Mouse (Mus musculus) ES-E14 (cell line): Measurements from ENCODE around the gene Avpr1a. TPM values are rescaled to one million over a fixed set of nuclear protein-coding genes. Genes with fewer than 3 reads are reported as not detected.

Source experiments
- DNase-seq: peaks from one replicate; pipeline ENCODE4 v3.0.0-alpha.2; 2013; ENCODE audit warnings: low read depth, low spot score
- H3K27ac ChIP-seq: 2 replicates; pipeline ENCODE4 v1.5.1; 2012; ENCODE audit warnings: low read depth, mild to moderate bottlenecking, low read length, moderate library complexity, mixed read lengths; ENCODE audit not compliant: poor library complexity, insufficient read depth, severe bottlenecking
- H3K36me3 ChIP-seq: 2 replicates; pipeline ENCODE4 v1.6.1; 2012; ENCODE audit warnings: mild to moderate bottlenecking, low read length, moderate library complexity, mixed read lengths; ENCODE audit not compliant: control insufficient read depth, poor library complexity, insufficient read depth, severe bottlenecking
- H3K4me1 ChIP-seq, 2 experiments: fragments of 150-350 bp in 1 of 2; sonication (generic) in 1 of 2; 2 replicates each; pipeline ENCODE4 v1.6.1; 2012; ENCODE audit warnings: low read length in 2 of 2, mild to moderate bottlenecking in 1 of 2, mixed read lengths in 1 of 2; ENCODE audit not compliant: control insufficient read depth in 2 of 2, insufficient read depth in 2 of 2, poor library complexity in 1 of 2
- H3K4me3 ChIP-seq, 2 experiments: fragments of 150-350 bp in 1 of 2; sonication (generic) in 1 of 2; 2 replicates each; pipeline ENCODE4 v1.5.1; 2012; ENCODE audit warnings: low read length in 2 of 2, low read depth in 1 of 2, mild to moderate bottlenecking in 1 of 2, mixed read lengths in 1 of 2; ENCODE audit not compliant: insufficient read depth in 1 of 2, poor library complexity in 1 of 2, severe bottlenecking in 1 of 2
- H3K9ac ChIP-seq: 2 replicates; pipeline ENCODE4 v1.6.1; 2012; ENCODE audit warnings: low read depth, mild to moderate bottlenecking, low read length, mixed read lengths; ENCODE audit not compliant: poor library complexity, insufficient read depth, severe bottlenecking
- H3K9me3 ChIP-seq: fragments of 150-350 bp; sonication (generic); 2 replicates; pipeline ENCODE4 v1.6.1; 2012; ENCODE audit warnings: low read depth, mild to moderate bottlenecking, low read length; ENCODE audit not compliant: control insufficient read depth, insufficient read depth
- CHD2 ChIP-seq: IDR thresholded peaks from 2 replicates; pipeline ENCODE4 v1.6.1; 2014; ENCODE audit warnings: mild to moderate bottlenecking, low read depth, low read length, inconsistent platforms
- HCFC1 ChIP-seq: IDR thresholded peaks from 2 replicates; pipeline ENCODE4 v1.6.1; 2012; ENCODE audit warnings: low read length, inconsistent platforms, borderline replicate concordance; ENCODE audit not compliant: insufficient read depth
- MAFK ChIP-seq: IDR thresholded peaks from 2 replicates; pipeline ENCODE4 v1.6.1; 2014; ENCODE audit warnings: mild to moderate bottlenecking, low read depth, low read length, inconsistent platforms; ENCODE audit not compliant: insufficient read depth
- ZC3H11A ChIP-seq: IDR thresholded peaks from 2 replicates; pipeline ENCODE4 v1.6.1; 2012; ENCODE audit warnings: low read depth, mild to moderate bottlenecking, inconsistent platforms, low read length, borderline replicate concordance
- ZNF384 ChIP-seq: IDR thresholded peaks from 2 replicates; pipeline ENCODE4 v1.6.1; 2012; ENCODE audit warnings: low read depth, low read length, inconsistent platforms
- in situ Hi-C, 2 experiments: fragments of 600-800 bp; cut with MboI; formaldehyde crosslinking; loops; one replicate each; pipeline ENCODE4 v1.15.1; 2025; ENCODE audit warnings: low sequenced_read_pairs in 2 of 2, inconsistent platforms in 1 of 2; ENCODE audit not compliant: unreplicated experiment in 2 of 2
- total RNA-seq: library from RNA; depleted of rRNA; stranded (reverse); fragments of 300-350 nt; gene quantifications from 2 replicates; pipeline ENCODE4 v1.2.3, GENCODE M21; 2012; rRNA removed

The Avpr1a gene
- total RNA-seq, result 0.21 and 0.40 TPM in 2 replicates

GRCm38 (mm10) chr10:122447861-122448716 lies at the start of gene Avpr1a:
Gene Avpr1a, plus strand, starts transcription at chr10:122448499.
- no peaks in the 10 kb centered on the region for H3K36me3 ChIP-seq
- H3K9ac ChIP-seq, result no peak within 1 kb of the TSS
- peaks cover 0 to 8% of the 10 kb centered on the region in 2 experiments; a peak in 1 of 4 replicates for H3K4me1 ChIP-seq
- H3K27ac ChIP-seq, result no peak within 1 kb of the TSS
- TF ChIP-seq ZC3H11A (no peak), HCFC1 (no peak), ZNF384 (no peak), CHD2 (no peak), MAFK (no peak)
- DNase-seq, result no peak
- peak within 1 kb of the TSS; percentile 45 to 57 for H3K4me3 ChIP-seq
- H3K9me3 ChIP-seq, result no peaks in the 10 kb centered on the region
- in situ Hi-C loops, result no loop called here

DNA sequence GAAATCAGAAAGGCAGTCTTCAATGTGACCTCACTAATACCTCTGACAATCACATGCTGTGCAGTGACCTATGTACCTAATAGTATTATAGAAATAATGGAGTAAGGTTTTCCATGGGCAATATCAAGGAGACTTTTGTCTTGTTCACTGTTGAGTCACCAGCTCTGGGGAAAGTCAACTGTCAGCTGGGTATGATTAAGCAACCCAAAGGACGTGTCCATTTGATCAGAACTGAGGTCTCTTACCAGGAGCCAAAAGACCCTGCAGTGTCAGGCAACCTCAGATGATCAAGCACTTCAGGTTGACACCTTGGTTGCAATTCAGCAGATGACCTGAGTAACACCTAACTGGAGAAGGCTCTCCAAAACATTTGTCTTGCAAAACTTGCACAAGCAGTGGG lies 46.0 kb upstream of the Avpr1a start:
- no peaks in the 10 kb centered on the region for H3K9me3 ChIP-seq
- in situ Hi-C loops, result no loop called here
- H3K4me1 ChIP-seq, result no peaks in the 10 kb centered on the region
- H3K27ac ChIP-seq, result no peak overlapping the region
- DNase-seq, result no peak
- H3K9ac ChIP-seq, result no peak overlapping the region
- no peak overlapping the region for H3K4me3 ChIP-seq
- no peak for TF ChIP-seq HCFC1
- TF ChIP-seq CHD2, result no peak
- TF ChIP-seq MAFK, result no peak
- H3K36me3 ChIP-seq, result no peaks in the 10 kb centered on the region

DNA sequence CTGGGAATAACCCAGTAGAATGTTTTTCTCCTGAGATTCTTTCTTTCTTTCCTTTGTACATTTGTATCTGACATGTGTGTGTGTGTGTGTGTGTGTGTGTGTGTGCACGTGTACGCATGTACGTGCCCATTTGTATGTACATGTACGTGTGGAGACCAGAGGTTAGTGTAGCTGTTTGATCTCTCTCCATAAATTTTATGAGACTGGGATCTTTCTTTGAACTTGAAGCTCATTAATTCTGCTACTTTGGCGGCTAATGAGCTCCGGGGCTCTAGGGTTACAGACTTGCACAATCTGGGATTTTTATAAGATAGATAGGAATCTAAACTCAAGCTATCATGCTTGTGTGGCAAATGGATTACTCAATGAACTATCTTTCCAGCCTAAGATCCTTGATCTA lies 42.0 kb upstream of the Avpr1a start:
- in situ Hi-C loops, result no loop called here
- Histone ChIP-seq H3K4me3 (no peak overlapping the region), H3K36me3 (no peaks in the 10 kb centered on the region), H3K9ac (no peak overlapping the region), H3K4me1 (peaks cover 2 to 4% of the 10 kb centered on the region in 2 experiments; a peak in 3 of 4 replicates), H3K27ac (no peak overlapping the region), H3K9me3 (no peaks in the 10 kb centered on the region)
- TF ChIP-seq MAFK, result no peak
- TF ChIP-seq HCFC1, result no peak
- TF ChIP-seq CHD2, result no peak
- no peak for TF ChIP-seq ZC3H11A
- TF ChIP-seq ZNF384, result no peak
- DNase-seq, result no peak

- in situ Hi-C loops, result no loop called here
- TF ChIP-seq ZNF384, result no peak
- no peak for TF ChIP-seq ZC3H11A
- no peak for TF ChIP-seq CHD2
- TF ChIP-seq MAFK, result no peak
- TF ChIP-seq HCFC1, result no peak
- H3K9me3 ChIP-seq, result no peaks in the 10 kb centered on the region
- H3K9ac ChIP-seq, result no peak overlapping the region
- DNase-seq, result no peak
- no peaks in the 10 kb centered on the region for H3K36me3 ChIP-seq
- H3K4me1 ChIP-seq, result peaks cover 2 to 6% of the 10 kb centered on the region in 2 experiments; a peak in 3 of 4 replicates
- H3K4me3 ChIP-seq, result no peak overlapping the region
- no peak overlapping the region for H3K27ac ChIP-seq
These were observed 39.4 kb upstream of the Avpr1a start for GRCm38 (mm10) chr10:122408697-122409409.
